Mouse (Mus musculus) intestine, embryonic 14.5 days (tissue): ENCODE measurements around the gene Olfr1183. TPM values are rescaled to one million over a fixed set of nuclear protein-coding genes. Genes with fewer than 3 reads are reported as not detected.
"Not testable (repeated sequence)": the region's sequence is repeated elsewhere in the genome, so short reads cannot be mapped to it uniquely, and the experiment has no call there.

Experiments used
- ATAC-seq: fragments of 200-750 bp; cut with Nextera tagmentation; replicated peaks from 2 replicates; pipeline ENCODE4 v1.8.0; 2017; ENCODE audit warnings: low read depth, moderate number of reproducible peaks, moderate TSS enrichment, moderate library complexity; ENCODE audit not compliant: low FRiP score, low TSS enrichment
- DNase-seq: peaks from one replicate; pipeline ENCODE4 v3.0.0-alpha.2; 2018; ENCODE audit warnings: low spot score
- H3K27ac ChIP-seq: fragments of 300-500 bp; sonication (generic); 2 replicates; pipeline ENCODE4 v1.5.1; 2014; ENCODE audit warnings: low read depth, mild to moderate bottlenecking, control low read depth
- H3K27me3 ChIP-seq: fragments of 300-500 bp; sonication (generic); replicated peaks from 2 replicates; pipeline ENCODE4 v1.6.1; 2014; ENCODE audit warnings: low read length, control low read depth; ENCODE audit not compliant: control insufficient read depth, insufficient read depth
- H3K36me3 ChIP-seq: fragments of 300-500 bp; sonication (generic); 2 replicates; pipeline ENCODE4 v1.6.1; 2014; ENCODE audit warnings: low read length, control low read depth; ENCODE audit not compliant: control insufficient read depth, insufficient read depth
- H3K4me1 ChIP-seq: fragments of 300-500 bp; sonication (generic); replicated peaks from 2 replicates; pipeline ENCODE4 v1.6.1; 2014; ENCODE audit warnings: low read length, control low read depth, mixed read lengths; ENCODE audit not compliant: control insufficient read depth, insufficient read depth
- H3K4me2 ChIP-seq: fragments of 300-500 bp; sonication (generic); 2 replicates; pipeline ENCODE4 v1.6.1; 2014; ENCODE audit warnings: low read length
- H3K4me3 ChIP-seq: fragments of 300-500 bp; sonication (generic); 2 replicates; pipeline ENCODE4 v1.5.1; 2014; ENCODE audit warnings: low read depth, low read length, control low read depth, mixed read lengths
- H3K9ac ChIP-seq: fragments of 300-500 bp; sonication (generic); 2 replicates; pipeline ENCODE4 v1.6.1; 2014; ENCODE audit warnings: mild to moderate bottlenecking, low read length
- H3K9me3 ChIP-seq: fragments of 300-500 bp; sonication (generic); 2 replicates; pipeline ENCODE4 v1.6.1; 2016; ENCODE audit warnings: low read length, control low read depth; ENCODE audit not compliant: control insufficient read depth
- WGBS: fragments of 180-500 bp; shearing (Covaris S2); extraction: QIAGEN DNeasy Blood & Tissue Kit; methylation state at CpG from one replicate; pipeline ENCODE4 v1.1.7; 2014; 5-methylcytosine and 5-hydroxymethylcytosine counted together
- polyA plus RNA-seq: library from polyadenylated mRNA; unstranded; fragments of >200 nt; fragmentation: Nextera tagmentation; extraction: Ambion mirVana; gene quantifications from 2 replicates; pipeline ENCODE4 v1.2.1, GENCODE M21; 2014

Gene Olfr1183
- polyA plus RNA-seq, result not detected in 2 replicates

GRCm38 (mm10) chr2:88454567-88454966, at the start of gene Olfr1183:
Olfr1183 (plus strand) TSS chr2:88454867.
- 90% methylated on average over 1 of the region's 1 CpGs for WGBS
- H3K27ac ChIP-seq, H3K36me3 ChIP-seq, H3K9ac ChIP-seq, DNase-seq, ATAC-seq, H3K4me1 ChIP-seq, H3K4me3 ChIP-seq, H3K4me2 ChIP-seq, H3K9me3 ChIP-seq, H3K27me3 ChIP-seq: not testable (repeated sequence)

DNA sequence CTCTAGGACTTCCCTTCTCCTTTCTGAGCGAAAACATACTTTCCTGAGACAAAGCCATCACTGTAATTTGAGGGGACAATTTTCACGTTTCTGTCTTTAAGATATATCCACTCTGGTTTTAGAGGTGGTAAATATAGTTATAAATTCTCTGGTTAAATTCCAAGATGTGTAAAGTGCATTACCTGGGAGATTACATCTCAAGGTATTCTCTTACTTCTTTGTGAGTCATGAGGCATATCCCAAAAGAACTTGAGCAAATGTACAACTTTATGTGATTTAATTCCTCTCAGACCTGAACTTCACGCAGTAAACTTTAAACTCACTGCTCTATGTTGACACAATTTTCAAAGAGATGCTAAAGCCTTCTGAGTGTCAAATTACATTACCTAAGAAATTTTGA, 48.3 kb upstream of the Olfr1183 start, which contains the start of gene Olfr1179:
TSS of gene Olfr1179 (minus strand) at position 101 of the 400 bp plus-strand sequence.
- H3K9me3 ChIP-seq, result no peaks in the 10 kb centered on the region
- H3K27ac ChIP-seq, result no peak within 1 kb of the TSS
- ATAC-seq (no peak), DNase-seq (no peak)
- no peak within 1 kb of the TSS for H3K4me3 ChIP-seq
- H3K4me1 ChIP-seq, result no peaks in the 10 kb centered on the region
- no peak within 1 kb of the TSS for H3K4me2 ChIP-seq
- H3K36me3 ChIP-seq, result no peaks in the 10 kb centered on the region
- no peaks in the 10 kb centered on the region for H3K27me3 ChIP-seq
- 91% methylated on average over 3 of the region's 3 CpGs for WGBS
- no peak within 1 kb of the TSS for H3K9ac ChIP-seq

DNA sequence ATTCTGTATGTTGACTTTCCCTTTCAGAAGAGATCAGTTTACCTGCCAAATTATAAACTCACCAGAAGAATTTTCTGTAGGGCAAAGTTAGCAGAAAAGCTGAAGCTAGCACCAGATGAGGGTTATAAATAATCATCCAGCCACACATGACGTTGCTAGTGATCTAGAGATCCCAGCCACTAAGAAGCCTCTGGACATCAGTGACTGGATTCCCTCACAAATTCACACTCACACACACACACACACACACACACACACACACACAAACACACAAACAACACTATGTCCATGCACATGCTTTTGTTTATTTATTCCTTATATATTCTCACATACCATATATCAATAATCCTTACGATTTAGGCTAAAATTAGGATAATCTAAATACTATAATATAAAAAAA, 35.6 kb upstream of the Olfr1183 start, which contains the start of gene Olfr1180:
TSS of gene Olfr1180 (minus strand) at position 101 of the 400 bp plus-strand sequence.
- WGBS, result 63% methylated on average over 2 of the region's 2 CpGs
- ATAC-seq (no peak), DNase-seq (no peak)
- Histone ChIP-seq H3K4me3 (no peak within 1 kb of the TSS), H3K4me2 (no peak within 1 kb of the TSS), H3K9ac (no peak within 1 kb of the TSS), H3K9me3 (no peaks in the 10 kb centered on the region), H3K27me3 (no peaks in the 10 kb centered on the region), H3K36me3 (no peaks in the 10 kb centered on the region), H3K27ac (no peak within 1 kb of the TSS), H3K4me1 (no peaks in the 10 kb centered on the region)

- no peaks in the 10 kb centered on the region for H3K27me3 ChIP-seq
- ATAC-seq, result no peak
- no peak within 1 kb of the TSS for H3K27ac ChIP-seq
- no peaks in the 10 kb centered on the region for H3K36me3 ChIP-seq
- H3K4me1 ChIP-seq, result no peaks in the 10 kb centered on the region
- H3K4me2 ChIP-seq, result no peak within 1 kb of the TSS
- H3K9ac ChIP-seq, result no peak within 1 kb of the TSS
- no peaks in the 10 kb centered on the region for H3K9me3 ChIP-seq
- H3K4me3 ChIP-seq, result no peak within 1 kb of the TSS
- DNase-seq, result no peak
- WGBS, result 83% methylated on average over 1 of the region's 1 CpGs
Observed at GRCm38 (mm10) chr2:88426071-88426470, 28.6 kb upstream of the Olfr1183 start, which contains the start of gene Olfr1181. Olfr1181 (minus strand) TSS chr2:88426171.

GRCm38 (mm10) chr2:88449031-88449430, 5.6 kb upstream of the Olfr1183 start, which contains the start of gene Gm13757:
Gm13757 (minus strand) TSS chr2:88449131.
- WGBS, result 92% methylated on average over 1 of the region's 1 CpGs
- no peak within 1 kb of the TSS for H3K4me3 ChIP-seq
- no peaks in the 10 kb centered on the region for H3K9me3 ChIP-seq
- H3K27me3 ChIP-seq, result no peaks in the 10 kb centered on the region
- no peaks in the 10 kb centered on the region for H3K36me3 ChIP-seq
- DNase-seq (no peak), ATAC-seq (no peak)
- H3K4me1 ChIP-seq, result no peaks in the 10 kb centered on the region
- H3K27ac ChIP-seq, result no peak within 1 kb of the TSS
- no peak within 1 kb of the TSS for H3K9ac ChIP-seq
- H3K4me2 ChIP-seq, result no peak within 1 kb of the TSS

DNA sequence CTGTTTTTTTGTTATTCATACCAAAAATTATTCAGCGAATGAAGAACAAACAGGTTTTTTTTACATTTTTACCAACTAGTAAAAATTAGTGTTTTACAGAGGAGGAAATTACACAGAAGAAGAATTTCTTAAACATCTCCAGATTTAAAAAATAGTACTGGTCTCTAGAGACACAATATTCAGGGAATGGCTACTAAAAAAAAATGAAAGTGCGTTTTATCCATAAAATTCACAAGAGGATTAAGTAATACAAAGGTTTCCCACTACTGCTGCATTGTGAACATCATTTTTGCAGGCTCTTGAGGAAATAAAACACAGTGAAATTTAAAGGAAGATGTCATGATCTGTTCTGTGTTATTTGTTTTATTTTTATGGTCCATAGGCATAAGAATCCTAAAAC, 28.6 kb downstream of the Olfr1183 start, which contains the start of gene Olfr1184:
TSS of gene Olfr1184 (plus strand) at position 301 of the 400 bp plus-strand sequence.
- Histone ChIP-seq H3K9me3 (no peaks in the 10 kb centered on the region), H3K4me2 (no peak within 1 kb of the TSS), H3K27ac (no peak within 1 kb of the TSS), H3K4me1 (no peaks in the 10 kb centered on the region), H3K27me3 (no peaks in the 10 kb centered on the region), H3K36me3 (no peaks in the 10 kb centered on the region), H3K9ac (no peak within 1 kb of the TSS), H3K4me3 (no peak within 1 kb of the TSS)
- DNase-seq, result no peak
- 86% methylated on average over 2 of the region's 2 CpGs for WGBS
- no peak for ATAC-seq

- H3K27ac ChIP-seq, result no peak within 1 kb of the TSS
- no peak for ATAC-seq
- no peak within 1 kb of the TSS for H3K9ac ChIP-seq
- no peak for DNase-seq
- H3K9me3 ChIP-seq, result no peaks in the 10 kb centered on the region
- no peaks in the 10 kb centered on the region for H3K36me3 ChIP-seq
- no peaks in the 10 kb centered on the region for H3K27me3 ChIP-seq
- no peaks in the 10 kb centered on the region for H3K4me1 ChIP-seq
- H3K4me2 ChIP-seq, result no peak within 1 kb of the TSS
- 67% methylated on average over 2 of the region's 2 CpGs for WGBS
- no peak within 1 kb of the TSS for H3K4me3 ChIP-seq
Observed at GRCm38 (mm10) chr2:88493020-88493419, 38.4 kb downstream of the Olfr1183 start, which contains the start of gene Olfr1185-ps1. Olfr1185-ps1 (plus strand) TSS chr2:88493320.

DNA sequence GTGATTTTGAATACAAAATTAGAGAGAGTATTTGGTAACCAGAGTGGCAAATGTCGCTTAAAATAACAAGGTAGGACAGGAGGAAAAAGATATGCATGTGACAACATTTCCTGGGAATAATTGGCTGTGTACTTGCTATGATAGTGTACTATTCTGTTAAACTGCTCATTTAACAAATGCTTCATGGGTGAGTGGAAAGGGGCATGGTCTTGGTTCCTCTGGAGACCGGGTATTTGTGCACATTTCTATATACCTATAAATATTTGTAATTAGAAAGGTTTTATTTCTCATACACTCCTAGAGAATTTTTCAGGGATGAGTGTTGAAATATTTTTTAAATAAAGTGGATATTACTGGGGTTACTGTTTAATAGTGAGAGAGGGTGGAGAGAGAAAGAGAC, 63.6 kb downstream of the Olfr1183 start, which contains the start of gene Olfr1186:
TSS of gene Olfr1186 (plus strand) at position 301 of the 400 bp plus-strand sequence.
- no peak for ATAC-seq
- no peaks in the 10 kb centered on the region for H3K9me3 ChIP-seq
- WGBS, result 90% methylated on average over 2 of the region's 2 CpGs

More for the DNA sequence above, 63.6 kb downstream of the Olfr1183 start, which contains the start of gene Olfr1186:
- no peak within 1 kb of the TSS for H3K4me3 ChIP-seq
- H3K4me1 ChIP-seq, result no peaks in the 10 kb centered on the region
- no peaks in the 10 kb centered on the region for H3K27me3 ChIP-seq
- no peak within 1 kb of the TSS for H3K9ac ChIP-seq
- H3K27ac ChIP-seq, result no peak within 1 kb of the TSS
- DNase-seq, result no peak
- H3K4me2 ChIP-seq, result no peak within 1 kb of the TSS
- H3K36me3 ChIP-seq, result no peaks in the 10 kb centered on the region
